Mouse (Mus musculus): ENCODE results near the gene Picalm. TPM values are rescaled to one million over a fixed set of nuclear protein-coding genes. Genes with fewer than 3 reads are reported as not detected.

The Picalm gene
- polyA plus RNA-seq, 2 experiments, result 53.6 to 155 TPM

GRCm38 (mm10) chr7:90173778-90174177 lies 43.8 kb downstream of the Picalm start:
- no peak overlapping the region for H3K4me3 ChIP-seq (replicated peaks; ENCODE audit: low read length)
- no peaks in the 10 kb centered on the region for H3K27me3 ChIP-seq (ENCODE audit: control insufficient read depth, insufficient read depth, low read length)
- no peak for TF ChIP-seq POLR2A (IDR thresholded peaks at IDR 0.05; ENCODE audit: borderline replicate concordance, extremely low read depth, insufficient read depth, insufficient read length)
- no peak for DNase-seq (ENCODE audit: low spot score)
- no peak overlapping the region for H3K27ac ChIP-seq (replicated peaks; ENCODE audit: low read depth, low read length)
- 94% methylated on average over 1 of the region's 1 CpGs for WGBS
- peaks cover 51% of the 10 kb centered on the region for H3K36me3 ChIP-seq (ENCODE audit: control insufficient read depth, insufficient read depth, low read length)
- H3K9ac ChIP-seq (ENCODE audit: low read depth, low read length, severe bottlenecking), result no peak overlapping the region
- ATAC-seq (ENCODE audit: low FRiP score, low read depth), result no peak
- no peaks in the 10 kb centered on the region for H3K4me1 ChIP-seq (ENCODE audit: control insufficient read depth, insufficient read depth, low read length)
- no peak overlapping the region for H3K4me2 ChIP-seq (replicated peaks; ENCODE audit: low read depth, low read length, severe bottlenecking)
- H3K9me3 ChIP-seq (ENCODE audit: control insufficient read depth, low read length), result no peaks in the 10 kb centered on the region

- ATAC-seq (ENCODE audit: low FRiP score, low read depth), result no peak
- Histone ChIP-seq H3K4me2 (replicated peaks; ENCODE audit: low read depth, low read length, severe bottlenecking) (no peak overlapping the region), H3K9ac (ENCODE audit: low read depth, low read length, severe bottlenecking) (no peak overlapping the region), H3K27ac (replicated peaks; ENCODE audit: low read depth, low read length) (no peak overlapping the region), H3K36me3 (ENCODE audit: control insufficient read depth, insufficient read depth, low read length) (peaks cover 55% of the 10 kb centered on the region), H3K4me1 (ENCODE audit: control insufficient read depth, insufficient read depth, low read length) (no peaks in the 10 kb centered on the region), H3K27me3 (ENCODE audit: control insufficient read depth, insufficient read depth, low read length) (no peaks in the 10 kb centered on the region), H3K4me3 (replicated peaks; ENCODE audit: low read length) (no peak overlapping the region), H3K9me3 (ENCODE audit: control insufficient read depth, low read length) (no peaks in the 10 kb centered on the region)
- DNase-seq (ENCODE audit: low spot score), result no peak
- TF ChIP-seq POLR2A (IDR thresholded peaks at IDR 0.05; ENCODE audit: borderline replicate concordance, extremely low read depth, insufficient read depth, insufficient read length), result no peak
- WGBS, result 82% methylated on average over 2 of the region's 2 CpGs
Measured at GRCm38 (mm10) chr7:90175576-90175975, 45.6 kb downstream of the Picalm start.

GRCm38 (mm10) chr7:90180635-90181034 lies 50.6 kb downstream of the Picalm start:
- WGBS, result 84% methylated on average over 1 of the region's 1 CpGs
- no peak for ATAC-seq (ENCODE audit: low FRiP score, low read depth)

GRCm38 (mm10) chr7:90200251-90200650 lies 70.2 kb downstream of the Picalm start:
- no peaks in the 10 kb centered on the region for H3K4me1 ChIP-seq (ENCODE audit: control insufficient read depth, insufficient read depth, low read length)
- no peak overlapping the region for H3K9ac ChIP-seq (ENCODE audit: low read depth, low read length, severe bottlenecking)
- no peaks in the 10 kb centered on the region for H3K9me3 ChIP-seq (ENCODE audit: control insufficient read depth, low read length)
- DNase-seq (ENCODE audit: low spot score), result no peak
- WGBS, result 92% methylated on average over 5 of the region's 5 CpGs
- no peaks in the 10 kb centered on the region for H3K27me3 ChIP-seq (ENCODE audit: control insufficient read depth, insufficient read depth, low read length)
- H3K4me2 ChIP-seq (replicated peaks; ENCODE audit: low read depth, low read length, severe bottlenecking), result no peak overlapping the region
- no peak overlapping the region for H3K27ac ChIP-seq (replicated peaks; ENCODE audit: low read depth, low read length)
- H3K36me3 ChIP-seq (ENCODE audit: control insufficient read depth, insufficient read depth, low read length), result peaks cover 46% of the 10 kb centered on the region
- H3K4me3 ChIP-seq (replicated peaks; ENCODE audit: low read length), result no peak overlapping the region
- ATAC-seq (ENCODE audit: low FRiP score, low read depth), result no peak
- no peak for TF ChIP-seq POLR2A (IDR thresholded peaks at IDR 0.05; ENCODE audit: borderline replicate concordance, extremely low read depth, insufficient read depth, insufficient read length)

More at GRCm38 (mm10) chr7:90180635-90181034, 50.6 kb downstream of the Picalm start:
- Histone ChIP-seq H3K27me3 (ENCODE audit: control insufficient read depth, insufficient read depth, low read length) (no peaks in the 10 kb centered on the region), H3K9me3 (ENCODE audit: control insufficient read depth, low read length) (no peaks in the 10 kb centered on the region), H3K27ac (replicated peaks; ENCODE audit: low read depth, low read length) (no peak overlapping the region), H3K4me3 (replicated peaks; ENCODE audit: low read length) (no peak overlapping the region), H3K9ac (ENCODE audit: low read depth, low read length, severe bottlenecking) (no peak overlapping the region), H3K36me3 (ENCODE audit: control insufficient read depth, insufficient read depth, low read length) (peaks cover 43% of the 10 kb centered on the region), H3K4me1 (ENCODE audit: control insufficient read depth, insufficient read depth, low read length) (no peaks in the 10 kb centered on the region), H3K4me2 (replicated peaks; ENCODE audit: low read depth, low read length, severe bottlenecking) (no peak overlapping the region)
- no peak for TF ChIP-seq POLR2A (IDR thresholded peaks at IDR 0.05; ENCODE audit: borderline replicate concordance, extremely low read depth, insufficient read depth, insufficient read length)
- no peak for DNase-seq (ENCODE audit: low spot score)

- no peak for ATAC-seq (ENCODE audit: low FRiP score, low read depth)
- no peaks in the 10 kb centered on the region for H3K9me3 ChIP-seq (ENCODE audit: control insufficient read depth, low read length)
- H3K36me3 ChIP-seq (ENCODE audit: control insufficient read depth, insufficient read depth, low read length), result peaks cover 37% of the 10 kb centered on the region
- no peak for DNase-seq (ENCODE audit: low spot score)
- 56% methylated on average over 2 of the region's 2 CpGs for WGBS
- H3K4me1 ChIP-seq (ENCODE audit: control insufficient read depth, insufficient read depth, low read length), result no peaks in the 10 kb centered on the region
- no peak for TF ChIP-seq POLR2A (IDR thresholded peaks at IDR 0.05; ENCODE audit: borderline replicate concordance, extremely low read depth, insufficient read depth, insufficient read length)
- no peak overlapping the region for H3K27ac ChIP-seq (replicated peaks; ENCODE audit: low read depth, low read length)
- no peak overlapping the region for H3K4me3 ChIP-seq (replicated peaks; ENCODE audit: low read length)
- H3K9ac ChIP-seq (ENCODE audit: low read depth, low read length, severe bottlenecking), result no peak overlapping the region
- no peaks in the 10 kb centered on the region for H3K27me3 ChIP-seq (ENCODE audit: control insufficient read depth, insufficient read depth, low read length)
- H3K4me2 ChIP-seq (replicated peaks; ENCODE audit: low read depth, low read length, severe bottlenecking), result no peak overlapping the region
Measured at GRCm38 (mm10) chr7:90201877-90202465, 72.0 kb downstream of the Picalm start.
